Mouse (Mus musculus) intestine, embryonic 14.5 days (tissue): ENCODE data around the gene Ciao2a. TPM values are rescaled to one million over a fixed set of nuclear protein-coding genes. Genes with fewer than 3 reads are reported as not detected.

ENCODE experiments used
- ATAC-seq: fragments of 200-750 bp; cut with Nextera tagmentation; replicated peaks from 2 replicates; pipeline ENCODE4 v1.8.0; 2017; ENCODE audit warnings: low read depth, moderate number of reproducible peaks, moderate TSS enrichment, moderate library complexity; ENCODE audit not compliant: low FRiP score, low TSS enrichment
- DNase-seq: peaks from one replicate; pipeline ENCODE4 v3.0.0-alpha.2; 2018; ENCODE audit warnings: low spot score
- H3K27ac ChIP-seq: fragments of 300-500 bp; sonication (generic); 2 replicates; pipeline ENCODE4 v1.5.1; 2014; ENCODE audit warnings: low read depth, mild to moderate bottlenecking, control low read depth
- H3K27me3 ChIP-seq: fragments of 300-500 bp; sonication (generic); replicated peaks from 2 replicates; pipeline ENCODE4 v1.6.1; 2014; ENCODE audit warnings: low read length, control low read depth; ENCODE audit not compliant: control insufficient read depth, insufficient read depth
- H3K36me3 ChIP-seq: fragments of 300-500 bp; sonication (generic); 2 replicates; pipeline ENCODE4 v1.6.1; 2014; ENCODE audit warnings: low read length, control low read depth; ENCODE audit not compliant: control insufficient read depth, insufficient read depth
- H3K4me1 ChIP-seq: fragments of 300-500 bp; sonication (generic); replicated peaks from 2 replicates; pipeline ENCODE4 v1.6.1; 2014; ENCODE audit warnings: low read length, control low read depth, mixed read lengths; ENCODE audit not compliant: control insufficient read depth, insufficient read depth
- H3K4me2 ChIP-seq: fragments of 300-500 bp; sonication (generic); 2 replicates; pipeline ENCODE4 v1.6.1; 2014; ENCODE audit warnings: low read length
- H3K4me3 ChIP-seq: fragments of 300-500 bp; sonication (generic); 2 replicates; pipeline ENCODE4 v1.5.1; 2014; ENCODE audit warnings: low read depth, low read length, control low read depth, mixed read lengths
- H3K9ac ChIP-seq: fragments of 300-500 bp; sonication (generic); 2 replicates; pipeline ENCODE4 v1.6.1; 2014; ENCODE audit warnings: mild to moderate bottlenecking, low read length
- H3K9me3 ChIP-seq: fragments of 300-500 bp; sonication (generic); 2 replicates; pipeline ENCODE4 v1.6.1; 2016; ENCODE audit warnings: low read length, control low read depth; ENCODE audit not compliant: control insufficient read depth
- WGBS: fragments of 180-500 bp; shearing (Covaris S2); extraction: QIAGEN DNeasy Blood & Tissue Kit; methylation state at CpG from one replicate; pipeline ENCODE4 v1.1.7; 2014; 5-methylcytosine and 5-hydroxymethylcytosine counted together
- polyA plus RNA-seq: library from polyadenylated mRNA; unstranded; fragments of >200 nt; fragmentation: Nextera tagmentation; extraction: Ambion mirVana; gene quantifications from 2 replicates; pipeline ENCODE4 v1.2.1, GENCODE M21; 2014

Ciao2a gene
- polyA plus RNA-seq, 1 experiment from 2014 or later = 189 TPM

DNA sequence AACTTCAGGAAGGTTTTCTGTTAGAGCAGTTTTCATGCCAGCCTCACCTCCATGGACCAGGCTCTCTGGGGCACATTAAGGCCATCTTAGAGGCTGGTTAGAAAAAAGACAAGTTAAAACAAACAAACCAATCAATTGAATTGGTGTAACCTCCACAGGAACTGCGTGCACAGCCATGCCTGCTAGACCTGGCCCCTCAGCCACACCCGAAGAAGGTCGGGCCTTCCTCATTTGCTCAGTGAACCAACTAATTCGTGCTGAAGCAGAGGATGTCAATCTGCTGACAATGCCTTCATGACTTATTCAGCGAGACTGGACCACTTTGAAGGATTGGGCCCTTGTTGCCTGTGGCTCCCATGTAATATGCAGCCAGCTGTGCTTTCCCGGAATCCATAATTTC, 60.0 kb downstream of the Ciao2a start:
- Histone ChIP-seq H3K4me3 (no peak overlapping the region), H3K4me2 (no peak overlapping the region), H3K36me3 (no peaks in the 10 kb centered on the region), H3K4me1 (peaks cover 2% of the 10 kb centered on the region; the same call in 1 of the 2 replicates), H3K9me3 (no peaks in the 10 kb centered on the region), H3K9ac (no peak overlapping the region), H3K27me3 (no peaks in the 10 kb centered on the region), H3K27ac (no peak overlapping the region)
- ATAC-seq (no peak), DNase-seq (no peak)
- 49% methylated on average over 6 of the region's 6 CpGs for WGBS

Other genes with a start within 250 kb of the Ciao2a start
- gene Pclaf, start 236.4 kb upstream of the Ciao2a start, polyA plus RNA-seq = 159 and 175 TPM in 2 replicates
- 25.9 and 32.0 TPM in 2 replicates for gene Trip4, start 217.8 kb upstream of the Ciao2a start, polyA plus RNA-seq
- 17.9 and 18.6 TPM in 2 replicates for gene Csnk1g1, start 217.7 kb upstream of the Ciao2a start, polyA plus RNA-seq
- 566 and 618 TPM in 2 replicates for gene Ppib, start 66.4 kb upstream of the Ciao2a start, polyA plus RNA-seq
- 0.56 and 0.96 TPM in 2 replicates for gene Snx22, start 56.9 kb upstream of the Ciao2a start, polyA plus RNA-seq
- 136 and 148 TPM in 2 replicates for gene Snx1, start within 50 bp of the Ciao2a start, polyA plus RNA-seq
- gene Dapk2, start 31.6 kb downstream of the Ciao2a start, polyA plus RNA-seq = 4.4 and 4.8 TPM in 2 replicates
- gene Herc1, start 223.8 kb downstream of the Ciao2a start, polyA plus RNA-seq = 25.1 and 26.5 TPM in 2 replicates